Mouse (Mus musculus): ENCODE data around the gene Crxos.
A peak's percentile ranks its signal among the peaks of the same experiment; 100 is the strongest.

GRCm38 (mm10) chr7:15929910-15930309 is 47.5 kb downstream of the Crxos start:
- TF ChIP-seq CTCF (IDR thresholded peaks at IDR 0.05; ENCODE audit: control insufficient read depth, insufficient read depth, insufficient read length) (peak; percentile 77), USF1 (IDR thresholded peaks at IDR 0.05; ENCODE audit: low read depth) (no peak), MAX (IDR thresholded peaks at IDR 0.05) (no peak), MYOD1 (IDR thresholded peaks at IDR 0.05; ENCODE audit: control insufficient read depth, insufficient read length, low read depth) (no peak)

Data from C2C12 (cell line).